Mouse (Mus musculus) bone marrow macrophage, adult 2 months (primary cell): ENCODE results near the gene Rab9. TPM values are rescaled to one million over a fixed set of nuclear protein-coding genes. Genes with fewer than 3 reads are reported as not detected.
A peak's percentile ranks its signal among the peaks of the same experiment; 100 is the strongest.

Source experiments
- H3K27ac ChIP-seq: 2 replicates; pipeline ENCODE4 v1.5.1; 2012; ENCODE audit warnings: low read depth, low read length; ENCODE audit not compliant: insufficient read depth
- H3K4me1 ChIP-seq: 2 replicates; pipeline ENCODE4 v1.6.1; 2012; ENCODE audit warnings: low read length; ENCODE audit not compliant: control insufficient read depth, insufficient read depth
- H3K4me3 ChIP-seq: 2 replicates; pipeline ENCODE4 v1.5.1; 2012; ENCODE audit warnings: mild to moderate bottlenecking, low read length, moderate library complexity; ENCODE audit not compliant: insufficient read depth
- CTCF ChIP-seq: IDR thresholded peaks from 2 replicates; pipeline ENCODE4 v1.5.1; 2012; ENCODE audit warnings: low read depth, mild to moderate bottlenecking, low read length, moderate library complexity
- POLR2A ChIP-seq: IDR thresholded peaks from 2 replicates; pipeline ENCODE4 v1.6.1; 2012; ENCODE audit warnings: mild to moderate bottlenecking, low read depth, low read length, borderline replicate concordance
- polyA plus RNA-seq: library from polyadenylated mRNA; stranded (reverse); fragments of >200 nt; gene quantifications from 2 replicates; pipeline ENCODE4 v1.2.4, GENCODE M21; 2012; ENCODE audit not compliant: missing spikeins, insufficient read depth, insufficient read length

Gene Rab9
- polyA plus RNA-seq, 1 experiment, result 68.3 TPM

DNA sequence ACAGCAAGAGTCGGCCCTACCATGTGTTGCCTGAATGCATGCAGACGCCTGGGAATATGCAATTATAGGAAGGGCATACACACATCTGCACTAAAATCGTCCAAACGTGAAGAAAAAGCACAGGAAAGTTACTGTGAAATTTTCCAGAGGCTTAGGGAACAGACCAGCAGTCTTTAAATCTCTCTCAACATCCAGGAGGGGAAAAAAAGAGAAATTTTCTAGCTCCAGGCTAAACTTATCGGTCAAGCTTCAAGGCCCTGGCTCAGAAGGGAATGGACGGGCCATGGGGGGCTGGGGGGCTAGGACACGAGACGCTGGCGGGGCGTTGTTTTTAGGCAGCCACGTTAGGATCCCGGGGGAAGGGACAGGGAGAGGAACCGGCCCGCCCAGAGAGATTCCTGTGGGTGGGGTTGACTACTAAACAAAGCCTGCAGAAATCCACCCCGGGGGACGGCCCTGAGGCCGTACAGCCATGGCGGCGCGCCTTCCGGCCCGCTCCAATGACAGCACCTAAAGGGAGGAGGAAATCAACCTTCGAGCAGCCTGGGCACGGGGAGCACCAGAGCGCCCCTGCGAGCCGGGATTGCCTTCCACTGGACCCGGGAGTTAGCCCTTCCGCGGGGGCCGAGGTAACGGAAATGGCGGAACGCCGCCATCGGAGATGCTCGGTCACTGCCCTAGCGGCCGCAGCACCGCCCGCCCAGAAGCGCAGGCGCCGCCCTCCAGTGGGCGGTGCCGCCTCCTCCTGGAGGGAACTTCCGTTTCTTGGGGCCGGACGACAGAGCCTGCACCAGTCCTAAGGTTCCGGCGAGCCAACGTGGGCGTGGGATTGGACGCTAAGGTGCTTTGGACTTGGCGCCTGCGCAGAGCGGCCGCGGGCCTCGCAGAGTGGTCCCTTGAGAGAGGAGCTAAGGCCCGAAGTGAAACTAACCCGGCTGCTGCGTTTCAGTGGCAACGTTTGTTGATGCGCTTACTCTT is 30.4 kb upstream of the Rab9 start:
- TF ChIP-seq CTCF (no peak), POLR2A (peak; percentile 16; the same call in 1 of the 2 replicates)
- peaks cover 6% of the 10 kb centered on the region; the same call in 1 of the 2 replicates for H3K4me1 ChIP-seq
- peak overlapping the region; percentile 81 for H3K4me3 ChIP-seq
- H3K27ac ChIP-seq, result peak overlapping the region; percentile 95

DNA sequence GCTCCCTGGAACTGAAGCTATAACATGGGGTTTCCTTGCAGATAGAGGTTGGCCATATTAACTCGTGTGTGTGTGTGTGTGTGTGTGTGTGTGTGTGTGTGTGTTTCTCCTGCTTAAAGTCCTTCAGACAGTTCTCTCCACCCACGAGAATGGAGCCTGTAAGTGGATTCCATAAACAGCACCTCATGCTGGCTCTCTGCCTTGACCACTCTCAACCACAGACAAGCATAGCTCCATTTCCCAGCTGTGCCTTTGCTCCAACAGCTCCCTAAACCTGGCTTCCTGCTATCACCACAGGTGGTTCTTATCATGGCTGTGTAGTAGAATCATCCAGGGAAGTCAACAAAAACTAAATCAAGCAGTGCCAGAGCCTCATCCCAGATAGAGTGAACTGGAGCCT is 24.8 kb upstream of the Rab9 start:
- TF ChIP-seq POLR2A (no peak), CTCF (no peak)
- Histone ChIP-seq H3K27ac (no peak overlapping the region), H3K4me3 (no peak overlapping the region), H3K4me1 (peaks cover 9% of the 10 kb centered on the region)

DNA sequence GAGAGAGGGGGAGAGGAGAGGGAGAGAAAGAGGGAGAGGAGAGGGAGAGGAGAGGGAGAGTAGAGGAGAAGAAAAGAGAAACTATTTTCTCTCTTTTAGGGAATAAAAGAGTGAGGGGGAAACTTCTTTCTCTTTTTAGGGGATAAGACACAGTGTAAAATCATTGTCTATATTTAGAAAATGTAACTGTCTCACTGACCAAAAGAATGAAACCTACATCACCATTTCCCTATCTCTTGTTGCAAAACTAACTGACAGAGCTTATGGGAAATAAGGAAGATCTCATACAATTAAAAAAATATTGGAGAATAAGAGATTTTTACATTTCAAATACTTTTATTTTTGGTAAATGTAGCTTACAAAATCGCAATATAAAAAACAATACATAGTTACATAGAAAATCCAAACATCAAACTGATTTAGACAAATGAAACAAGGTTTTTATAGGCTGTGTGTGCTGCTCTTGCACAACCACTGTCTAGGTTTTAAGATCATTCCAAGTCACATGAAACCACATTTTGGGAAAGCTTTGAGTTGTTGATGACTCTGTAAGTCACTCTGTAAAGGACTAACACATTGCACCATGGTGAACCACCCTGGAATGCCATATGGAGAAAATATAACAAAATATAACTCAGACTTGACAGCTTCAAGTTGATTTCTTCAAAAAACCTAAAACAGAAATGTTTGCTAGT is 20.0 kb upstream of the Rab9 start:
- Histone ChIP-seq H3K4me1 (peaks cover 8% of the 10 kb centered on the region), H3K27ac (peak overlapping the region; percentile 80), H3K4me3 (no peak overlapping the region)
- no peak for TF ChIP-seq CTCF
- TF ChIP-seq POLR2A, result no peak

DNA sequence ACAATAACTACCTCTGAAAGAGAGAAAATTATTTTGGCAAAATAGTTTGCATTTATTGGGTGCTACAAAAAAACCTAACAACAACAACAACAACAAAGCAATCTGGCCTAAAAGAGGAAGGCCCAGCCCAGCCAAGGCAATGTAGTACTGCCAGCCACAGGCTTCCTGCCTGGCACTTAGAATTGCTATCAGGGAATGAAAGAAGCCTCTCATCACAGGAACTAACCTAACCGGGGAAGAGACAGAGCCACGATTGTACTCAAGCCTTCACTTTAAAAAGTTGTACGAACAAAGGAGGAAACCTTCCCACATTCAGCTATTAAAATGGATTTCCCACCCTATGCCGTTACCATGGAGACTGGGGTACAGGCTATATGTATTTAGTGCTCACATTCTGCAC is 18.1 kb upstream of the Rab9 start:
- Histone ChIP-seq H3K4me3 (no peak overlapping the region), H3K27ac (peak overlapping the region; percentile 54; the same call in 1 of the 2 replicates), H3K4me1 (peaks cover 8% of the 10 kb centered on the region)
- no peak for TF ChIP-seq POLR2A
- TF ChIP-seq CTCF, result no peak

DNA sequence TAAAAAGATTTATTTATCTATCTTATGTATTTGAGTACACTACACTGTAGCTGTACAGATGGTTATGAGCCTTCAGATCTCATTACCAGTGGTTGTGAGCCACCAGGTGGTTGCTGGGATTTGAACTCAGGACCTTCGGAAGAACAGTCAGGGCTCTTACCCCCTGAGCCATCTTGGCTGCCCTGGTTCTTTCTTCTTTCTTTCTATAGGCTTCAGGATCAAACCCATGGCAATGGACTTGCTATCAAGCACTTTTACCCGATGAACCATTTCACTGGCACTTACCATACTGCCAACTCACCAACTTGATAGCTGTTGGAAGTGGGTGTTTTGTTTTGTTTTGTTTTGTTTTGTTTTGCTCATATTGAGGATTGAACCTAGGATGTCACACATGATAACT is 15.4 kb upstream of the Rab9 start:
- TF ChIP-seq CTCF (no peak), POLR2A (no peak)
- H3K27ac ChIP-seq, result no peak overlapping the region

DNA sequence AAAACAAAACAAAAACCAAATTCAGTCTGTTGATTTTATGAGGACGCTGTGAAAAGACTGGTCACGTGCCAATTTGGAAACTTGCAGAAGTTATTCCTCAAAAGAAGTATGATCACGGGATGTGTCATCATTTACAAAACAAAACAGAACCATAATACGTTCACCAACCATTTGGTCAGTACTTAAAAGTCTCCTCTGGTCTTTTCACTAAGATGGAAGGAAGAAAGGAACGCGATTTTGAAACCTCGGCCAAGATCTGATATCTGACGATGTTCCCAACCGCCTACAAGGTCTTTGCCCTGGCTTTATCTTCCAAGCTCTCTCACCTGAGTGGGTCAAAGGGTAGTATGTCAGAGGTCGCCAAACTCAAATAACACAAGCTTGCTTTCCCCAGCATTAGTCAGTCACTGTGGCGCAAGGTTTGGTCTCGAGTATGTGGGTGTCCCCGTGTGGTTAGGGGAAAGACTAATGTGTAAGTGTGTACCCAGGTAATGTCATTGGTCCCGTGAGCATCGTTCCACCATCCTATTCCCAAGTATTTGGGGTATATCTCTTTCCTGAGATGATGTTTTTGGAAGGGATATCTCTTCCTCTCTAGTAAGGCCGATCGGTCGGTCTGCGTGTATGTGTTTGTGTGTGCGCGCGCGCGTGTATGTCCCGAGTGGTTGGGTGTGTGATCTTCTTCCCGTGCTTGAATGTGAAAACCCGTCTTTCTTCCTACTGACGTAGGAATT is 869 bp downstream of the Rab9 start:
- Histone ChIP-seq H3K4me3 (peak overlapping the region; percentile 99), H3K4me1 (peaks cover 12% of the 10 kb centered on the region), H3K27ac (peak overlapping the region; percentile 75)
- TF ChIP-seq CTCF, result no peak
- no peak for TF ChIP-seq POLR2A

More for the DNA sequence above, 15.4 kb upstream of the Rab9 start:
- Histone ChIP-seq H3K4me1 (peaks cover 3% of the 10 kb centered on the region; the same call in 1 of the 2 replicates), H3K4me3 (no peak overlapping the region)

DNA sequence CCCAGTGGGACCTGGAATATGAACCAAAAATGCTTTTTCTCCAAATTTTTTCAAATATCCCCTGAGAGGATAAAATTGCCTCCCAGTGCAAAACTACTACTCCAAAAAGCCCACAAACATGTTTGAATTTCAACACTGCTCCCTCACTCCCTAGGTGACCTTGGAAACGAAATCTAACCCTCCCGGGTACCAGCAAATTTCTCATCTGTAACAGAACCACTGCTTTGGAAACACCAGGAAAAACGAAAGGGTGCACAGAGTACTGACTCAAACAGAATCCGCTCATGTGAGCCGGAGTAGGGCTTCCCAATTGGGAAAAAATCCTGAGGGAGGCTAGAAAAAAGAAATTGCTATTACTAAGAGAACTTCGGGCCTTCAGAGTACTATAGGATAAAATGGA is 2.3 kb downstream of the Rab9 start:
- Histone ChIP-seq H3K27ac (no peak overlapping the region), H3K4me1 (peaks cover 12% of the 10 kb centered on the region), H3K4me3 (peak overlapping the region; percentile 8)
- TF ChIP-seq POLR2A, result no peak
- TF ChIP-seq CTCF, result no peak

DNA sequence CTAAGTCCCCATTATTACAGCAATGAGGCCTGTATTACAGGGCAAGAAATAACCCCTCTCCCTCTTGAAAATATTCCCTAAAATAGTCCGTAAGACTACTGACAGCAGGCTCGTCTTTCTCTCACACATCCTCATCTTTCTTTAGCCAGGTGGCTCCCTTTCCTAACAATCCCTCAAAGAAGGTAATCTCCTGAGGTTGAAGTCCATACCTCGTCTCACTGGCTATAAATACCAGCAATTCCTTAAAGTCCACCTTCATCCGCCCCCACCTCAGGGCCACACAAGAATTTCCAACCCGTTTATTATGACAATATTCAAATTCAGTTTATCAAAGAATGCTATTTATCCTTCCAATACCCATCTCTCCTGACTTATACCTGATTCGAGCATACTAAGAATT is 7.1 kb downstream of the Rab9 start:
- Histone ChIP-seq H3K4me3 (no peak overlapping the region), H3K4me1 (peaks cover 19% of the 10 kb centered on the region), H3K27ac (no peak overlapping the region)
- TF ChIP-seq CTCF (no peak), POLR2A (no peak)

DNA sequence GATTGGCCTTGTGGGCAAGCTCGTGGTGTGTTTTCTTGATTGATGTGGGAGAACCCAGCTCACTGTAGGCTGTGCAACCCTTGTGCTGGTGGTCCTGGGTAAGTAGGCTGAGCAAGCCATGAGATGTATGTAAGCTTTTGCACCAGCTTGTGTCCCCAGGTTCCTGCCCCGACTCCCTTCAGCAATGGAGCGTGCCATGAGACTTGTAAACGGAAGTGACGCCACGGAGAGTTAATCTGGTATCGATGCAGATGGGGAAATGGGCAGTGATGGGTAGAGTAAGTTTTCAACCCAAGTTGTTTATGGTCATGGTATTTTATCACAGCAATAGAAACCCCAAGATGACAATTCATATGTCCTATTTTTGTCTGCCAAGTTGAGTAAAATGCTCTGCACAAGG is 11.3 kb downstream of the Rab9 start:
- TF ChIP-seq POLR2A, result no peak
- TF ChIP-seq CTCF, result no peak
- Histone ChIP-seq H3K27ac (no peak overlapping the region), H3K4me1 (peaks cover 7% of the 10 kb centered on the region), H3K4me3 (no peak overlapping the region)
